Mouse (Mus musculus): Measurements from ENCODE around the gene Unc13d. TPM values are rescaled to one million over a fixed set of nuclear protein-coding genes. Genes with fewer than 3 reads are reported as not detected.
A peak's percentile ranks its signal among the peaks of the same experiment; 100 is the strongest.

Unc13d gene
- polyA plus RNA-seq, 1 experiment, result 9.1 TPM

GRCm38 (mm10) chr11:116059691-116060025, 18.1 kb downstream of the Unc13d start:
- no peak overlapping the region for H3ac ChIP-seq (ENCODE audit: control insufficient read depth, insufficient read length)
- no peak overlapping the region for H3K4me3 ChIP-seq
- H3K79me2 ChIP-seq (ENCODE audit: control insufficient read depth, insufficient read depth), result no peaks in the 10 kb centered on the region
- no peak overlapping the region for H3K4me2 ChIP-seq (ENCODE audit: low read depth)
- TF ChIP-seq MYOD1 (IDR thresholded peaks at IDR 0.05; ENCODE audit: control insufficient read depth in 1 of 3, insufficient read length in 2 of 3, low read depth in 2 of 3), result no peak
- TF ChIP-seq MAX (IDR thresholded peaks at IDR 0.05; ENCODE audit: low read depth), result no peak
- TF ChIP-seq POLR2AphosphoS2 (IDR thresholded peaks at IDR 0.05; ENCODE audit: insufficient read length, low read depth), result peak; percentile 49
- TF ChIP-seq REST (IDR thresholded peaks at IDR 0.05; ENCODE audit: insufficient read depth, insufficient read length), result no peak
- H3K36me3 ChIP-seq (ENCODE audit: control insufficient read depth, insufficient read depth), result peaks cover 10% of the 10 kb centered on the region
- H3K27me3 ChIP-seq (ENCODE audit: control insufficient read depth, insufficient read depth, insufficient read length), result no peaks in the 10 kb centered on the region

GRCm38 (mm10) chr11:116058868-116059690, 18.7 kb downstream of the Unc13d start:
- H3K79me2 ChIP-seq (ENCODE audit: control insufficient read depth, insufficient read depth), result no peaks in the 10 kb centered on the region
- TF ChIP-seq E2F4 (IDR thresholded peaks at IDR 0.05; ENCODE audit: insufficient read depth), result no peak
- no peak for TF ChIP-seq TCF12 (IDR thresholded peaks at IDR 0.05; ENCODE audit: insufficient read depth, poor library complexity, severe bottlenecking)
- no peak for TF ChIP-seq CEBPB (IDR thresholded peaks at IDR 0.05; ENCODE audit: insufficient read depth, poor library complexity, severe bottlenecking)
- no peak for TF ChIP-seq MYOD1 (IDR thresholded peaks at IDR 0.05; ENCODE audit: control insufficient read depth in 1 of 3, insufficient read length in 2 of 3, low read depth in 2 of 3)
- no peak for TF ChIP-seq SRF (IDR thresholded peaks at IDR 0.05; ENCODE audit: control insufficient read depth, insufficient read length, low read depth)
- TF ChIP-seq REST (IDR thresholded peaks at IDR 0.05; ENCODE audit: insufficient read depth, insufficient read length), result no peak
- no peak for TF ChIP-seq TCF3 (IDR thresholded peaks at IDR 0.05; ENCODE audit: insufficient read length, low read depth)
- no peak for TF ChIP-seq POLR2A (IDR thresholded peaks at IDR 0.05; ENCODE audit: insufficient read length, low read depth)
- TF ChIP-seq MYOG (IDR thresholded peaks at IDR 0.05; ENCODE audit: control insufficient read depth in 1 of 3, insufficient read depth in 1 of 3, insufficient read length in 2 of 3, low read depth in 2 of 3), result no peak
- TF ChIP-seq MAX (IDR thresholded peaks at IDR 0.05; ENCODE audit: low read depth), result no peak
- no peak for TF ChIP-seq USF1 (IDR thresholded peaks at IDR 0.05; ENCODE audit: low read depth)
- no peak for TF ChIP-seq POLR2AphosphoS2 (IDR thresholded peaks at IDR 0.05; ENCODE audit: insufficient read length, low read depth)
- H3K27me3 ChIP-seq (ENCODE audit: control insufficient read depth, insufficient read depth, insufficient read length), result no peaks in the 10 kb centered on the region
- no peak overlapping the region for H3ac ChIP-seq (ENCODE audit: control insufficient read depth, insufficient read length)
- no peak overlapping the region for H3K4me3 ChIP-seq
- no peak overlapping the region for H3K4me2 ChIP-seq (ENCODE audit: low read depth)
- H3K36me3 ChIP-seq (ENCODE audit: control insufficient read depth, insufficient read depth), result peaks cover 11% of the 10 kb centered on the region

- Histone ChIP-seq H3ac (ENCODE audit: control insufficient read depth, insufficient read length) (no peak overlapping the region), H3K36me3 (ENCODE audit: control insufficient read depth, insufficient read depth) (peaks cover 20% of the 10 kb centered on the region), H3K4me3 (no peak overlapping the region), H3K27me3 (ENCODE audit: control insufficient read depth, insufficient read depth, insufficient read length) (no peaks in the 10 kb centered on the region), H3K4me2 (ENCODE audit: low read depth) (no peak overlapping the region), H3K79me2 (ENCODE audit: control insufficient read depth, insufficient read depth) (no peaks in the 10 kb centered on the region)
- no peak for TF ChIP-seq MAX (IDR thresholded peaks at IDR 0.05; ENCODE audit: low read depth)
- no peak for TF ChIP-seq MYOG (IDR thresholded peaks at IDR 0.05; ENCODE audit: control insufficient read depth in 1 of 3, insufficient read depth in 1 of 3, insufficient read length in 2 of 3, low read depth in 2 of 3)
- TF ChIP-seq TCF12 (IDR thresholded peaks at IDR 0.05; ENCODE audit: insufficient read depth, poor library complexity, severe bottlenecking), result no peak
- TF ChIP-seq USF1 (IDR thresholded peaks at IDR 0.05; ENCODE audit: low read depth), result no peak
- no peak for TF ChIP-seq TCF3 (IDR thresholded peaks at IDR 0.05; ENCODE audit: insufficient read length, low read depth)
- TF ChIP-seq MYOD1 (IDR thresholded peaks at IDR 0.05; ENCODE audit: control insufficient read depth in 1 of 3, insufficient read length in 2 of 3, low read depth in 2 of 3), result no peak
- TF ChIP-seq E2F4 (IDR thresholded peaks at IDR 0.05; ENCODE audit: insufficient read depth), result no peak
- no peak for TF ChIP-seq POLR2AphosphoS2 (IDR thresholded peaks at IDR 0.05; ENCODE audit: insufficient read length, low read depth)
- no peak for TF ChIP-seq REST (IDR thresholded peaks at IDR 0.05; ENCODE audit: insufficient read depth, insufficient read length)
- no peak for TF ChIP-seq SRF (IDR thresholded peaks at IDR 0.05; ENCODE audit: control insufficient read depth, insufficient read length, low read depth)
- no peak for TF ChIP-seq CEBPB (IDR thresholded peaks at IDR 0.05; ENCODE audit: insufficient read depth, poor library complexity, severe bottlenecking)
- no peak for TF ChIP-seq POLR2A (IDR thresholded peaks at IDR 0.05; ENCODE audit: insufficient read length, low read depth)
These were observed 19.6 kb downstream of the Unc13d start for GRCm38 (mm10) chr11:116058022-116058614.

GRCm38 (mm10) chr11:116057237-116057881, 20.4 kb downstream of the Unc13d start:
- H3K27me3 ChIP-seq (ENCODE audit: control insufficient read depth, insufficient read depth, insufficient read length), result no peaks in the 10 kb centered on the region
- H3ac ChIP-seq (ENCODE audit: control insufficient read depth, insufficient read length), result no peak overlapping the region
- H3K4me2 ChIP-seq (ENCODE audit: low read depth), result no peak overlapping the region
- H3K4me3 ChIP-seq, result no peak overlapping the region
- TF ChIP-seq TCF12 (IDR thresholded peaks at IDR 0.05; ENCODE audit: insufficient read depth, poor library complexity, severe bottlenecking), result no peak
- TF ChIP-seq REST (IDR thresholded peaks at IDR 0.05; ENCODE audit: insufficient read depth, insufficient read length), result no peak
- no peak for TF ChIP-seq TCF3 (IDR thresholded peaks at IDR 0.05; ENCODE audit: insufficient read length, low read depth)
- no peak for TF ChIP-seq MYOG (IDR thresholded peaks at IDR 0.05; ENCODE audit: control insufficient read depth in 1 of 3, insufficient read depth in 1 of 3, insufficient read length in 2 of 3, low read depth in 2 of 3)
- no peak for TF ChIP-seq MAX (IDR thresholded peaks at IDR 0.05; ENCODE audit: low read depth)
- TF ChIP-seq CEBPB (IDR thresholded peaks at IDR 0.05; ENCODE audit: insufficient read depth, poor library complexity, severe bottlenecking), result no peak
- H3K79me2 ChIP-seq (ENCODE audit: control insufficient read depth, insufficient read depth), result no peaks in the 10 kb centered on the region
- peaks cover 27% of the 10 kb centered on the region for H3K36me3 ChIP-seq (ENCODE audit: control insufficient read depth, insufficient read depth)
